Mouse (Mus musculus): Measurements from ENCODE around the gene U2af1.

GRCm38 (mm10) chr17:31636942-31637811, 21.5 kb downstream of the U2af1 start, which contains the start of gene Cbs:
- TF ChIP-seq CTCF (IDR thresholded peaks at IDR 0.05; ENCODE audit: extremely low read depth, insufficient read length, insufficient replicate concordance, low read depth, low read length) (no peak), POLR2A (IDR thresholded peaks at IDR 0.05; ENCODE audit: low read depth, low read length) (no peak; the same call in 1 of the 2 replicates)

Data from small intestine, adult 2 months (tissue).